Mouse (Mus musculus) layer of hippocampus, adult 18-20 months (tissue): Measurements from ENCODE around the gene Mmp9. TPM values are rescaled to one million over a fixed set of nuclear protein-coding genes. Genes with fewer than 3 reads are reported as not detected.

ENCODE experiments used
- DNase-seq, 2 experiments: peaks; one replicate each; pipeline ENCODE4 v3.0.0; 2022; ENCODE audit warnings: low spot score in 2 of 2
- long read RNA-seq: library from polyadenylated mRNA; stranded (forward); transcript quantifications from one replicate; pipeline ENCODE4 v2.0.0, GENCODE M21; 2021
- total RNA-seq, 2 experiments: library from RNA; stranded (reverse); gene quantifications; 2 replicates each; pipeline ENCODE4 v1.2.3; 2021

The Mmp9 gene
- total RNA-seq = 1 to 10 TPM; 1.5 to 1.6 TPM
- long read RNA-seq = 0 reads

DNA sequence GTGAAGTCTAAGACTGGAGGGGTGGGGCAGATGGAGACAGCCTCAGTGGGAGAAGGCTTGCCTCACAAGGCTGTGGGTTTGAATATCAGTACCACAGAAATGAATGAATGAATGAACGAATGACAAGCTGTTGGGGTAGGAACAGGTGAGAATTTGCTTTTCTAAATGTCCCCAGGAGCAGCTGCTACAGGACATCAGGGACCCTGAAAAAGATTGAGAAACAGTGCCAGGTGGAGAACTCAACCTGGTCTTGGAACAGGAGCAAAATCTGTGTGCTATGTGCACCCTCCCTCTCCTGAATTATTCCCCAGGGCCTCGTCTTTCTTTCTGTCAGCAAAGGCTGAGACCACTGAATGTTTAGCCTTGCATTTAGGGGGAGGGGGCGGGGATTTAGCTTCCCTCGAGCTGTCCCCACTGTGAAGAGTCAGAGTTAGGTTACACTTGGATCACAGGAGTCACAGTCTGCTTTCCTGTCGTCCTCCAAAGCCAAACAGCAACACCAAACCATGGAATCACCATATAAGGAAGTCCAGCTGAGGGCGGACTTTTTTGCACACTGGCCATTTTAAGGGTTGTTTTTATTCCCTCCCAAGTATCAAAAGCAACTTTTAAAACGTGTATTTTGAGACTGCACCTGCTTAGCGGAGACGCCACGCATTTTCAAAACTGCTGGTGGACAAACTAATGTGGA, at the start of gene Mmp9:
Mmp9 (plus strand) TSS at position 641 of the 691 bp plus-strand sequence.
- DNase-seq = no peak

DNA sequence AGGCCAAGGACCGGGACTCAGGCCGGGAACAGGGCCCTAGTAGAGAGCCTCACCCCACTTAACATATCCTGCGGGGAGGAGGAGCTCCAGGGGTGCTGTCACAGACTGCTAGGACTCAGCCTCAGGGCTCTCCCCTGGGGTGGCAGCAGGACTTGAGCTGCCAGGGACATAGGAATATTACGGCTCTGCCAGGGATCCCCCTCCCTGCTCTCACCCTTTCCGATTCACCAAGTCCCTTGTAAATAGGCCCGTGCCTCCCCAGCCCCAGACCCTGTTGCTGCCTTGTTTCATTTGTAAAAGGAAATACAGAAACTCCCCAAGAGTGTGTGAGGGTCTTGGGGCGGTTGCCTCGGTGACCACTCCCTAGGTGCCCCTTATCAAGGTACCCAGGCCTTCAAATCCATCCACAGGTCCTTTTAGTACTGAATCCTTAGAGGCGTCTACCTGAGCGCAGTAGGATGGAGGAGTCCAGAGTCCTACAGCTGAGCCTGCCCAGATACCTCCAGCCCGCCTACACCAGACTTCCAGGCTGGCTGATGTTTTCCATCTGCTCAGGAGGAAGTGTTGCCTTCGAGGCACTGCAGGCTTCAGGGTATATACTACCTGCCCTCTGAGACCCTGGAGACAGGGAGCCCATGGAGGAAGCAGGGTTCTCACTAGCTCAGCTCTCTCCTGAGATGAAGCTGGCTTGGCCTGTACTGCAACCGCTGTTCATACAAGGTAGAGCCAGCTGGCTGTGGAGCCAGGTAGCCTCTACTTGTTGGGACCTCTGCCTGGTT, 49.3 kb upstream of the Mmp9 start:
- no peak for DNase-seq

DNA sequence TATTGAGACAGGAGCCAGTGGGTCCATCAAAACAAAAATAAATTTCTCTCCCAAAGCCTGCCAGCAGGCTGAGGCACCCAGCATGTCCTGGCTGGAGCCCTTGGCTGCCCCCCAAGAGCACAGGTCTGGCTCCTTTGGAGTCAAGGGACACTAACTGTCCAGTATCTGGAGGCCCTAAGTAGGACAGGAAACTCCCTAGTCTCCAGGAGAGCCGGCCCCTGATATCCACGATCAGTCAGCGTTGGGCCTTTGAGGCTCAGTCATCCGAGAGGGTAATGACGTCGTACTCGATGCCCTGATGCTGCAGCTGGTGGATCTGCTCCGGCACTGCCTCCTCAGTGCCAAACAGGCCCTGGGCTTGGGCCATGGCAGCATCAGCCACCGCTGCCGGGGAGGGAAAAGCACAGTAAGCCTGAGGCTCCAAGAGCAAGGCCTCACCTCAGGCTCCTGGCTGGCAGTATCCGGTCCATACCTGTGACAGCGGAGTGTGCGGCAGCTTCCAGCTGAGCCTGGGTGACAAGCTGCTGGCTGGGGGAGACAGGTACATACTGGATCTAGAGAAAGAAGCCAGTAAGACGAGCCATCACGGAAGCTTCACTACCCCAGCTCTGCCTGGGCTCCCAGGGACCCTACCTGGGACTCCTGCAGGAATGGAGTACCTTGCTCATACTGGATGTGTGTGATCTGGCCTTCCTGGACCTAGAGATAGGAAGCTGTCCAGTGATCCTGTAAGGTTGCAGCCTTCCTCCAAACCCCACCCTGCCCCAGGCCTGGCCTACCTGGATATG, 48.5 kb upstream of the Mmp9 start:
- no peak for DNase-seq

DNA sequence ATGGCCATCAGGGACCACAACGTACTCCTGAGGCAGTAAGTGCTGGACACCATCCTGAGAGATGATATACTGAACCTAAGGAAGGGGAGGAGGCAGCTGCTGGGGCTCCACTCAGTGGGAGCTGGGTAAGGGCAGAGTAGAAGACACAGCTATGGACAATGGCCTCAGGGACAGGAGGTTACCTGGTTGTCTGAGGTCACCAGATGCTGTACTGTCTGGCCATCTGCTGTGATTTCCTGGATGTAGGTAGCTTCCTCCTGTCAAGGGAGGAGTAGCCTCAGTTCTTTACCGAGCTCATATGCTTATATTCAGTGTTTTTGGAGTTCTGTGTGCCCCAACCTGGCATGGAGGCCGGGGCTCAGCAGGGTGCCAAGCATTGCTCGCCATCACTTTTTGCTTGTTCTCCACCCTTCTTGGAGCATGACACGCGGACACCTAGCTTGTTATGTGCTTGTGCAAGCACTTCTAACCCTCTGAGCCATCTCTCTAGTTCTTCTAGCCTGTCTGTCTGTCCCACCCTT, 47.8 kb upstream of the Mmp9 start:
- DNase-seq = no peak

DNA sequence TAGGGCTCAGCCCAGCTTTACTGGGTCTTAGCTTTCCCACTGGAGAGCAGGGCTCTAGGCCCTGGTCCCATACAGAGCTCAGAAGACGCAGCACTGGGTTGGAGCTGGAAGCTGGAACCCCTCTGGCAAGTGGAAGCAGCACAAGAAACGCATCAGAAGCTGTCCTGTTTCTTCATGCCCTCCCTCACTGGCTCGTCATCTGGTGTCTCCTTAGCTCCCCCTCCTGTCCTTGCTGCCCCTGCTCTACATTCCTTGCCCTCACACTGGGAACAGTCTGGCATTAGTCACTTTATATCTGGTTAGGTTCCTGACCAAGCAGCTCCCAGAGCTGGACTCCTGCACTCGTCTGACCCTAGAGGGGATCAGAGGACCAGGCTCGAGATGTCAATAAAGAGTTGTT, 46.5 kb upstream of the Mmp9 start:
- no peak for DNase-seq

DNA sequence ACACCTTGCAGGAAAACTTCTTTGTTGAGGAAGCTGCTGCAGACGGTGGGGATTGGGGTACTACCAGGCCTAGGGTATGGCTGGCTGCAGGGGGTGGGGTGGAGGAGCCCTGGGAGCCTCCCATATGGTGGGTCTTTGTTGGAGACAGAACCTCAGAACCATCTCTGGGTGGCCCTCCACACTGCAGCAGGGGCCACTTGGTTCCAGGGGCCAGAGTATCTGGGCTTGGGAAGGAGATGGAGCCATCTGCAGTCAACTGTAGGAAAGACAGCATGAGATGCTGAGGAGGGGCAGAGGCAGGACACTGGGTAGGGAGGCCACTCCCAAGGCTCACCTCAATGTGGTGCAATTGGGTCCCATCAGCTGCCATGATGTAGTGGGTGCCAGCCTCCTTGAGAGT, 45.9 kb upstream of the Mmp9 start:
- DNase-seq = no peak

DNA sequence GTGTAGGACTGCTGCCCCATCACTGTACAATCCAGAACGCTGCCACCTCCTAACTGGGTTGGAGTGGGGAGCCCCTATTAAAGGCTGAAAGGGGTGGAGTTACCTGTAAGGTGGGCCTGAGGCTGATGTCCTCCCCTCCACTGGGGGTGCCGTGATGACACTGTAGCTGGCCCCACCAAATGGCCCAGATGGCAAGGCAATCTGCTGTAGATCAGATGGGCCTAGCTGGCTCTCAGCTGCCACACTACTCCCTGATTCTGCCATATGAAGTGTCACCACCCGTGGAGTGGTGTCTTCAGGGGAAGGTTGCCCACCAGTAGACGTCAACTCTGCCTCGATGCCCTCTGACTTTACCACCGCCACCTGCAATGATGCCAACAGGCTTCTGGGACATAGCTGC, 44.7 kb upstream of the Mmp9 start:
- no peak for DNase-seq

DNA sequence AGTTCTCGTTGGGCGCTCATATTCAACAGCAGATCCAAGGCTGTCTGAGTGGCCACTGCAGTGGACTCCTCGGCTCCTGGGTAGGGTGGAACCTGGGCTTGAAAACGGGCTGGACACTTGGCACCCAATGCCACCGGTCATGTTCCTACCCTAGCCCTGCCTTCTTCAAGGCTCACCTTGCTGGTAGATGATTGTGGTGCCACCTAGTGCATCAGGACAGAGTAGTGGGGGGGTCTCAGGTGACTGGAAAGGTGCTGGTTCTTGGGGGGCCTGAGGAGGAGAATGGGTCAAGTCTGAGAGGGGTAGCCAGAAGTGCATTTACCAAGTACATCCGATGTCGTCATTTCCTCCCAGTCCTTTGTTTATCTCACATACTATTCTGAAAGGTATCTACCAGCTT, 42.6 kb upstream of the Mmp9 start:
- no peak for DNase-seq

DNA sequence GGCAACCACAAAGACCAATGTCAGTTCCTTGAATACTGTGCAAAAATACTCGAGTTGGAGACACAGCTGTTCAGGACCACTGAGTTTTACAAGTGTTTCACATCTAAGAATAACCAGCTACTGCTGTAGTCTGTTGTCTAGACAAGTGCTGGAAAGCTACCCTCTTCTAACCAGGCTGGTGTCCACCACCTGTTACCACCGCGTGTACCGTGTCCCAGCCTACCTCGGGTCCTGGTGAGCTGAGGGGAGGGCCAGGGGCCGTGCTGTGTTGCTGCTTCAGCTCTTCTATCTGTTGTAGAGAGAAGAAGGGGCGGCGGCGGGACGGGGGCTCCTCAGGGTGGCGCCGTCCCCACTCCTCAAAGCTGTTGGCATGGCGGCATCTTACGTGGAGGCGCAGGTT, 41.5 kb upstream of the Mmp9 start:
- DNase-seq = no peak

DNA sequence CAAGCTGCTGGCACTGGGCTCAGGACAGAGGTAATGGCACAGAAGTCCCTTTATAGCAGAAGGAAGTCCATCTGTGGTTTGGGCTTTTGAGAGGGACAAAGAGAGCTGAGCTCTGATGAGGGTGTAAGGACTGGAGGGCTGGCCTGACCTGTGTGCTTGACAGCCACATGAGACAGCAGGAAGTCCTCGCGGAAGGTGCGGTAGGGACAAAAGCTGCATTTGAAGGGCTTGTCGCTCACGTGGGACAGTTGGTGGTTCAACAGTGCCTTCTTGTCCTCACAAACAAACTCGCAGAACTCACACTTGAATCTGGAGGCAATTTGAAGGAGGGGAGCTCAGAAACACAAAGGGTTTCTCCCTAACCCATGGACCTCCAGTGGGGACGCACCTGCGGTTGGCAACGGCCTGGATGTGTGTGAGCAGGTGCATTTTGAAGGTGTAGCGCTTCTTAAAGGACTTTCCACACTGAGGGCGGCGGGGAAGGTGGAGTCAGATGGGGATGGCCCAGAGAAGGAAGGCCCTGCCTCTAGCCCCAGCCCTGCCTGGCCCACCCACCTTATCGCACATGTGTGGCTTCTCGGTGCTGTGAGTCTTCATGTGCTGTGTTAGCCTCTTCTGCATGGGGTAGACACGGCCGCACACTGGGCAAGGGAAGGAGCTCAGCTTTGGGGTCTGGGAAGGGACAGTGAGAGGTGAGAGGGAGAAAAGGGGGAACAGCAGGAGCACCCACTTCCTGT, 40.7 kb upstream of the Mmp9 start:
- no peak for DNase-seq

DNA sequence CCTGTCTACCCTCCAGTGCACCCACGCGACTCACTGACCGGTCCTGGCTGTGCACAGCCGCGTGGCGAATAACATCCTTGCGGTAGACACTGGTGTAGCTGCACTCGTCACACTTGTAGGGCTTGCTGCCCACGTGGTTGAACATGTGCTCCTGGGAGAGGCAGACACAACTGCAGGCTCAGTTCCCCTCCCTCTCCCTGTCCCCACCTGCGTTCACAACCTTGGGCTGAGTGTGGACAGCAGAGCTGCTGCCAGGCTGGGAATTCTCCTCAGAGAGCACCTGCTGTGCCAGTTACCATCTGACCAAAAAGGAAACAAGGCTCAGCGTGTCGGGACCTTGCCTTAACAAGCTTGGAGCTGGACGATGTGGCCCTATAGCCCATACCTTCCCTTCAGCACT, 39.2 kb upstream of the Mmp9 start:
- DNase-seq = no peak

DNA sequence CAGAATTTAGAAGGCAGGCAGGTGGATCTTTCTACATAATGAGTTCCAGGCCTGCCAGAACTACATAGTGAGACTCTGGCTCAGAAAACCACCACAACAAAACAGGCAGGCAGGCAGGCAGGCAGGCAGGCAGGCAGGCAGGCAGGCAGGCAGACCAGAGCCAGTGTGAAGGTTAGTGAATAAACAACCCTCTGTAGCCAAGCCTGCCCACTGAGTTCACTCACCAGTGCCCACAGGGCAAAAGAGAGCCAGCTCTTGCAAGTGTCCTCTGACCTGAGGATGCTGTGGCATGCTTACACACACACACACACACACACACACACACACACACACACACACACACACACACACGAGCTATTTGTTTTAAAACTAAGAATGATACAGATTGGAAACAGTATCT, 37.1 kb upstream of the Mmp9 start:
- no peak for DNase-seq

DNA sequence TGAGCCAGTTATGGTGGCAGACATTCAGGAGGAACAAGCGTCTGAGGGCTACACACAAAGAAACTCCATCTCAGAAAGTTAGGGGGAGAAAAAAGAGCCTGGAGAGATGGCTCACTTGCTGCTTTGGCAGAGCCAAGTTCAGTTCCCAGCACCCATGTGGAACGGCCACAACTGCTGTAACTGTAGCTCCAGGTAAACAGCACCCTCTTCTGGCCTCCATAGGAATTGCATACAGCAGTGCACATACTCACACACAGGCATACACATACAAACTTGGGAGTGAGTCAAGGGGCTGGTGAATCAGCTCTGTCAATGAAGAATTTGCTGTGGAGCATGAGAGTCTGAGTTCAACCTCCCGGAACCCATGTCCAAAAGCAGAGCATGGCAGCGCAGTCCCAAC, 34.5 kb upstream of the Mmp9 start:
- DNase-seq = no peak

DNA sequence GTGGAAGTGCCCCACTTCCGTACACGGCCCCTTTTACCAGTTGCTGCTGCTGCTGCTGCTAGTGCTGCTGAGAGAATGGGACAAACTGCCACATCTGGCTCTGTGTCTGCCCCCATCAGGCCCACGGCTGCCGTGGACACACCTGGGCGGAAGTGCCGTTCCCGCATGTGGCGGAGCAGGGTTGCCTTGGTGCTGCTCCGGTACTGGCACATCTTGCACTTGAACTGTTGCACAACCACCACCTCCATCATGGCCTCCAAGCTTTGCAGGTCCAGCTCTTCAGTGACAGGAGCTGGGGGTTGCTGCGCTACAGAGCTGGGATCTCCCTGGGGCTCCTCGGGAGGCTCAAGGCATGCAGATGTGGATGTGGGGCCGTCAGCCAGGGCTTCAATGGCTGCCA, 33.1 kb upstream of the Mmp9 start:
- DNase-seq = no peak

DNA sequence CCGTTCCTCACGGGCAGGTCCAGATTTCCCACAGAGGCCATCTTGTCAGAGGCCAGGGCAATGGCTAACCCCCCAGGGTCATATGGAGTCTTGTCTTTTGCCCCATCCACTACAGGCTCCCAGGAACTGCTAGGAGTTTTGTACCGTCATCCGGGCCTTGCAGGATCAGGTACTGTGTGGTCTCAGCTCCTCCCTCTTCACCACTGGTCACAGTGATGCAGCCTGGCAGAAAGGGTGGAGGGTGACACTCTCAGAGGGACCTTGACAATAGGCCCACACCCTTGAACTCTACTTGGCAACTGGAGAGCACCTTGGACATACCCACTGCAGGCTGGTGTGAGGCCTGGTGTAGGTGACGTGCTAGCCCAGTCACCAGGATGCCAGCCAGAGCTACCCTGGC, 32.6 kb upstream of the Mmp9 start:
- no peak for DNase-seq

DNA sequence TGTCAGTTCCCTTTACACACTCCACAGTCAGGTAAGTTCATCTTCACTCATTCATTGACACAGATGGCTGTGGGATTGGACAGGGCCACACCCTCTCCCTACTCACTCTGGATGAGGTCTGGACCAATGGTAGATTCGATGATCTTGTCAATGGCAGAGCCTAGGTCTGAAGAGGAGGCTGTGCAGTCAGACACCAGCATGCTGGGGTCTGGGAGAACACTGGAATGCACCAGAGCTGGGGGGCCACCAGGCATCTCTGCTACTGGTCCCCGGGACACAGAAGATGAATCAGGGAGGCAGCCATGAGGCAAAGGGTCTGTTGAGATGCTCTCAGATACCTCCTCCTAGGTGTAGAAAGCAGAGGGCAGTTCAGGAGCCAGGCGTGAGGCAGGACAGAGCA, 31.5 kb upstream of the Mmp9 start:
- no peak for DNase-seq

DNA sequence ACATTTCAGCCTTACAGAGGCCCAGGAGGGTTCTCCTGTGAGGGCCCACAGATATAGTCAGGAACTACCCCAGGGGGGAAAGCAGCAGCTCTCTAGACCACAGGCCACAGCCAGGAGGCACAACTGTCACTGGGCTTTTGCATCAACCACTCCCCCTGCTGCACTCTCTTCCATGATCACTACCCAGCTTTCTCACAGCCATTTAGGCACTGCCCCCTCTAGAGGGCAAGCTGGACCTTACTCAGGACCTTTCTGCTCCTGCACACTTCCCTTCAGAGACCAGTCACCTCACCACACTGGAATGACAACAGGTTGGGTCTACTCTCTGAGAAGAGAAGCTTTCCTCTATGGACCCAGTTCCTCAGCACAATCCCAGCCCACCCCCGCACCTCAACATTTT, 31.0 kb upstream of the Mmp9 start:
- DNase-seq = no peak

DNA sequence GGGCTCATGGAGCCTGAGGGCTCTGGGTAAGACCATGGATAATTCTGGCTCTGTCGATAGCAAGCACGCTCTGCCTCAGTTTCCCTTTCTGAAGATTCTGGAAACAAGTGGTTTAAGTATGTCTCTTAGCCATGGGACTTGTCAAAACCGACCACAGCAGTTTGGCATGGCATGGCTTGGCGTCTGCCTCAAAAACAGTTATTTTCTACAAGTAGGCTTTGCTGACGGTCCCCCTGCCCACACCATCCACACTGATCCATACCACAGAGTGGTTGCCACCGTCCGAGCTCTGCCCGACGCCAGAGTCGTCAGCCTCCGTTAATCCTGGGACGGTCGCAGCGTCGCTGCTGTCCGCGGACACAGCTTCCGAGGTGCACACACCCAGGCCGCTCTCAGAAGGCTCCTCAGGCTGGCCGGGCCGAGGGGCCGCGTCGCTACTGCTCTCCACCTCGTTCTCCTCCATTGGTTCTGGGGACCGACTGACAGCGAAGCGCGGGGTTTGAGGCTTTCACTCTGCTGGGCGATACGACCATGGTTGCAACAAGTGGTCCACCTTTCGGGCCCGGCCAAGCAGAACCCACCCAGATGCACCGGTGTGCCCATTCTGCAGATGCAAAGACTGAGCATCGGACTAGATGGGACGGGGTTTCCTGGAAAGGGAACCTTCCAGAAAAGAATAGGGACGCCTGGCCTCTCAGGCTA, 30.1 kb upstream of the Mmp9 start:
- no peak for DNase-seq

DNA sequence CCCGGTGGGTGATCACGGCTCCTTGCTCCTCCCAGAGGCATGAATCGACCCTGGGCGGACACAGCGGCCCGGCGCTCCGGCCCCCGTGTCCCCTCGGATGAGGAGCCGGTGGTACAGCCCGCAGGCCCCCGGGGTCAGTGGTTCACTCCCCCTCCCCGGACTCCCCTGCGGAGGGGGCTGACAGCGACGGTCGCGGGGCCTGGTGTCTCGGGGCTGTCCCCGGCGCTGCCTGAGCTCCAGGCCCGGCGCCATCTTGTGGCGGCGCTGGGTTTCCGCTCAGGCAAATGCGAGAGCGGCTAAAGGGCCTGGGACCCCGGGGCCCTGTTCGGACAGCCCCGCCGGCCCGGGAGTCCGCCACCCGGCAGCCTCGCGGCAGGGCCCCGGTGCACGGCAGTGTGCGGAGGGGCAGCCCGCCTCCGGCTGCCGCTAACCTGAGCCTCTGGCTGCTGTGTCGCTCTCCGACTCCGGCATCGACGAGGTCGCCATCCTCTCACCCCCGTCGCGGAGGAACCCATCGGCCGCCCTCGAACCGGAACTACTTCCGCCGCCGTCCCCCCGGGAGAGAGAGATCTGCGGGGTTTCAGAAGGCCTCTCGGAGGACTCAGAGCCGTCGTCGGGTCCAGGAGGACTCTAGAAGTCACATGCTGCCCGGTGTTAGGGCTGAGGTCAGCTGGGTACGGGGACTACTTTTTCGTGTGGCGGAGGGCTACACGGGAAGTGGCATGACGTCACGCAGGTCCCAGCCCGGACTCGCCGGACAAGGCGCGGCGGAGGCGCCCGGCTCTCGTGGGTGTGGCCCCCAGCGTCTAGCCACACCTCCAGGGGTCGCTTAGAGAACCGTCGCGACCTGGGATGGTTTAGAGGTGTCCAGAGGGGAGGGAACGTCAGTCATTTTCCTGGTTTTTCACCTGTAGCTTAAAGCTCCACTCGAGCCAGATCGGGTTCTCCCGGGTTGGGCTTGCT, 29.2 kb upstream of the Mmp9 start, which contains the start of gene Zfp335:
Zfp335 (minus strand) TSS at position 672 of the 963 bp plus-strand sequence.
- DNase-seq = peak; percentile 87 to 95
